Mouse (Mus musculus): ENCODE data around the gene Impdh2. TPM values are rescaled to one million over a fixed set of nuclear protein-coding genes. Genes with fewer than 3 reads are reported as not detected.

The Impdh2 gene
- 53.0 TPM for polyA plus RNA-seq (2014; fragmentation: Illumina TruSeq; extraction: RNeasy Lipid Tissue Mini Kit (QIAGEN cat#74804); ENCODE audit: insufficient read depth, low read depth, low replicate concordance)

GRCm38 (mm10) chr9:108560227-108560841 lies at the start of gene Impdh2:
Impdh2 (plus strand) TSS chr9:108560286.

GRCm38 (mm10) chr9:108516380-108517251 lies 43.5 kb upstream of the Impdh2 start, which contains the start of gene Qrich1:
Qrich1 (plus strand) TSS chr9:108516806.

GRCm38 (mm10) chr9:108566815-108567776 lies 7.0 kb downstream of the Impdh2 start, which contains the start of gene Ndufaf3:
Ndufaf3 (minus strand) TSS chr9:108567434.

DNA sequence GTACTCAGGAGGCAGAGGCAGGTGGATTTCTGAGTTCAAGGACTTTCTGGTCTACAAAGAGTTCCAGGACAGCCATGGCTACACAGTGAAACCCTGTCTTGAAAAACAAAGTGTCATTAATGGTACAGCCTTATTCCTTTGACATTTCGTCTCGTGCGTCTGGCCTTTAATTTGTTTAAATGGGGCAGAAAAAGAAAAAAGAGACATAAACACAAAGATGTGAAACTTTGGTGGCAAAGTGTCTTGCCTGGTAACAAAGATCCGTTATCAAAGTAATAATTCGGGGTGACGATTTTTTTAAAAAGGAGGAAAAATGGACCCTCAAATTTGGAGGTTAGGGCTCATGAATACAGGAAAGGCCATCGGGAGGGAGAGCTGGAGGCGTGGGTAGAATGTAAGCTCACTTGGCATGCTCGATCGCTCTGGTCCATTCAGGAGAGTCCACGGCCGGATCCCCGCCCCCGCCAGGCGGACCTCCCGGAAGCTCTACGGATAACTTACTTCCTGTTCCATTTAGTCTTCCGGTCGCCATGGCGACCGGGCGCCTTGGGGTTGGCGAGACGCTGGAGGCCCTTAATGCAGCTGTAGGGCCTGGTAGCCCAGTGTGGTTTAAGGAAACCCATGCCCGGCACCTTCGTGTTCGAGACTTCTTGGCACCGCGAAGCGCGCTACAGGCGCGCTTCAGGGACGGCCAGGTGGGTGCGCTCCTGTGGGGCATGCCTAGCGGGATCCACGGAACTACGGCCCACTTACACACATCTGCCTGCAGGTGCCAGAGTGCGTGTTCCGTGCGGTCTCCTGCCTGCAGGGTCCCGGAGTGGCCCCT lies 9.5 kb downstream of the Impdh2 start, which contains the start of gene Dalrd3:
Gene Dalrd3 (plus strand): TSS at position 506 of the 826 bp plus-strand sequence.

DNA sequence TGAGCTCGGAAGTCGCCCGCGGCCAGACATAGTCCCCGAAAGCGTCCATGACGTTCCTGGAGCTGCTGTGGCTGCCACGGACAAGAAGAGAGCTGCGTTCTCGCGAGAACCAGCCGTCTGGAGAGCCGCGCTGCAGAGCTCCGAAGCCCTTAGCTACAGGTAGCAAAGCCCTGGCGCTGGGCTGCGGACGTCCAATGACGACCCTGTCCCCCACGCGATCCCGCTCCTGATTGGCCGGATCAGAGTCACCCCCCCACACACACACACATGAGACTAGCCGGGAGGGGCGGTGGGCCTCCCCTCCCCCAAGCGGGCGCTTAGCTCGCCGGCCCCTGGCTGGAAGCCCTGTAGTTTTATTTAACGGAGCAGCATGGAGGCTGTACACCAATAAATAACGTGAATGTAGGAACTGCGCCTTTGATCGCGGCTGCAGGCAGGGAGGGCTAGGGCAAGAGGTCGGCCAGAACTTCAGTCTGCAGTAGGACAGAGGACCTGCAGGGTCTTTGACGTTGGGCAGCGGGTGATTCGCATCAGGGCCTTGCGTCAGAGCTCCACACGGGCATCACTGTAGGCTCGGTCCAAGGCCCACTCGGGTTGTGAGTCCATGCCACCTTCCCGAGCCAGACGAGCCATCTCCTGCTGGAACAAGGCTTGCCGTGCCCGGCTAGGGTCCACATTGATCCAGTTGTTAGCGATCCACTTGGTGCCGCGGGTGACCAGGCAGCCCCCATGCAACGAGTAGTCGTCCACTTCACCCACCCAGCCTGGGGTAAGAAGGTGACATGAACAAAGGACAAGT lies 18.7 kb downstream of the Impdh2 start, which contains the start of gene Wdr6:
Gene Wdr6 (minus strand): TSS at position 195 of the 799 bp plus-strand sequence.

GRCm38 (mm10) chr9:108596998-108597764 lies 37.1 kb downstream of the Impdh2 start, which contains the start of gene P4htm:
P4htm (minus strand) TSS chr9:108597667.

Other genes starting within 250 kb of the Impdh2 start
- 781 TPM for gene Gpx1, start 221.4 kb upstream of the Impdh2 start, polyA plus RNA-seq (2014; fragmentation: Illumina TruSeq; extraction: RNeasy Lipid Tissue Mini Kit (QIAGEN cat#74804); ENCODE audit: insufficient read depth, low read depth, low replicate concordance)
- gene Usp4, start 212.4 kb upstream of the Impdh2 start, polyA plus RNA-seq (2014; fragmentation: Illumina TruSeq; extraction: RNeasy Lipid Tissue Mini Kit (QIAGEN cat#74804); ENCODE audit: insufficient read depth, low read depth, low replicate concordance) = 62.5 TPM
- gene 1700102P08Rik, start 167.5 kb upstream of the Impdh2 start, polyA plus RNA-seq (2014; fragmentation: Illumina TruSeq; extraction: RNeasy Lipid Tissue Mini Kit (QIAGEN cat#74804); ENCODE audit: insufficient read depth, low read depth, low replicate concordance) = 0.82 TPM
- not detected for gene Ccdc36, start 131.8 kb upstream of the Impdh2 start, polyA plus RNA-seq (2014; fragmentation: Illumina TruSeq; extraction: RNeasy Lipid Tissue Mini Kit (QIAGEN cat#74804); ENCODE audit: insufficient read depth, low read depth, low replicate concordance)
- not detected for gene BC048562, start 123.8 kb upstream of the Impdh2 start, polyA plus RNA-seq (2014; fragmentation: Illumina TruSeq; extraction: RNeasy Lipid Tissue Mini Kit (QIAGEN cat#74804); ENCODE audit: insufficient read depth, low read depth, low replicate concordance)
- gene Ccdc71, start 99.8 kb upstream of the Impdh2 start, polyA plus RNA-seq (2014; fragmentation: Illumina TruSeq; extraction: RNeasy Lipid Tissue Mini Kit (QIAGEN cat#74804); ENCODE audit: insufficient read depth, low read depth, low replicate concordance) = 16.2 TPM
- gene Klhdc8b, start 98.7 kb upstream of the Impdh2 start, polyA plus RNA-seq (2014; fragmentation: Illumina TruSeq; extraction: RNeasy Lipid Tissue Mini Kit (QIAGEN cat#74804); ENCODE audit: insufficient read depth, low read depth, low replicate concordance) = 27.7 TPM
- 37.0 TPM for gene Lamb2, start 80.5 kb upstream of the Impdh2 start, polyA plus RNA-seq (2014; fragmentation: Illumina TruSeq; extraction: RNeasy Lipid Tissue Mini Kit (QIAGEN cat#74804); ENCODE audit: insufficient read depth, low read depth, low replicate concordance)
- 38.6 TPM for gene Usp19, start 69.7 kb upstream of the Impdh2 start, polyA plus RNA-seq (2014; fragmentation: Illumina TruSeq; extraction: RNeasy Lipid Tissue Mini Kit (QIAGEN cat#74804); ENCODE audit: insufficient read depth, low read depth, low replicate concordance)
- 46.7 TPM for gene Qars, start 52.6 kb upstream of the Impdh2 start, polyA plus RNA-seq (2014; fragmentation: Illumina TruSeq; extraction: RNeasy Lipid Tissue Mini Kit (QIAGEN cat#74804); ENCODE audit: insufficient read depth, low read depth, low replicate concordance)
- 27.9 TPM for gene Qrich1, start 43.5 kb upstream of the Impdh2 start, polyA plus RNA-seq (2014; fragmentation: Illumina TruSeq; extraction: RNeasy Lipid Tissue Mini Kit (QIAGEN cat#74804); ENCODE audit: insufficient read depth, low read depth, low replicate concordance)
- gene Ndufaf3, start 7.1 kb downstream of the Impdh2 start, polyA plus RNA-seq (2014; fragmentation: Illumina TruSeq; extraction: RNeasy Lipid Tissue Mini Kit (QIAGEN cat#74804); ENCODE audit: insufficient read depth, low read depth, low replicate concordance) = 37.0 TPM
- 52.3 TPM for gene Dalrd3, start 9.6 kb downstream of the Impdh2 start, polyA plus RNA-seq (2014; fragmentation: Illumina TruSeq; extraction: RNeasy Lipid Tissue Mini Kit (QIAGEN cat#74804); ENCODE audit: insufficient read depth, low read depth, low replicate concordance)
- gene Wdr6, start 18.5 kb downstream of the Impdh2 start, polyA plus RNA-seq (2014; fragmentation: Illumina TruSeq; extraction: RNeasy Lipid Tissue Mini Kit (QIAGEN cat#74804); ENCODE audit: insufficient read depth, low read depth, low replicate concordance) = 23.5 TPM
- 7.7 TPM for gene P4htm, start 37.4 kb downstream of the Impdh2 start, polyA plus RNA-seq (2014; fragmentation: Illumina TruSeq; extraction: RNeasy Lipid Tissue Mini Kit (QIAGEN cat#74804); ENCODE audit: insufficient read depth, low read depth, low replicate concordance)
- 14.2 TPM for gene Arih2, start 89.1 kb downstream of the Impdh2 start, polyA plus RNA-seq (2014; fragmentation: Illumina TruSeq; extraction: RNeasy Lipid Tissue Mini Kit (QIAGEN cat#74804); ENCODE audit: insufficient read depth, low read depth, low replicate concordance)
- gene Slc25a20, start 101.8 kb downstream of the Impdh2 start, polyA plus RNA-seq (2014; fragmentation: Illumina TruSeq; extraction: RNeasy Lipid Tissue Mini Kit (QIAGEN cat#74804); ENCODE audit: insufficient read depth, low read depth, low replicate concordance) = 33.7 TPM
- gene Prkar2a, start 129.0 kb downstream of the Impdh2 start, polyA plus RNA-seq (2014; fragmentation: Illumina TruSeq; extraction: RNeasy Lipid Tissue Mini Kit (QIAGEN cat#74804); ENCODE audit: insufficient read depth, low read depth, low replicate concordance) = 19.3 TPM
- 35.1 TPM for gene Ip6k2, start 223.5 kb downstream of the Impdh2 start, polyA plus RNA-seq (2014; fragmentation: Illumina TruSeq; extraction: RNeasy Lipid Tissue Mini Kit (QIAGEN cat#74804); ENCODE audit: insufficient read depth, low read depth, low replicate concordance)
- gene Nckipsd, start 248.1 kb downstream of the Impdh2 start, polyA plus RNA-seq (2014; fragmentation: Illumina TruSeq; extraction: RNeasy Lipid Tissue Mini Kit (QIAGEN cat#74804); ENCODE audit: insufficient read depth, low read depth, low replicate concordance) = 6.5 TPM

All from lung, adult 10 weeks (tissue).